Mouse (Mus musculus) lung, postnatal 0 days (tissue): ENCODE results near the gene Asah2. TPM values are rescaled to one million over a fixed set of nuclear protein-coding genes. Genes with fewer than 3 reads are reported as not detected.

Experiments used
- ATAC-seq: fragments of 200-750 bp; cut with Nextera tagmentation; 2 replicates; pipeline ENCODE4 v1.8.0; 2017; ENCODE audit warnings: moderate library complexity
- DNase-seq: peaks from one replicate; pipeline ENCODE4 v3.0.0-alpha.2; 2016; ENCODE audit warnings: low spot score
- H3K27ac ChIP-seq: fragments of 300-500 bp; sonication (generic); 2 replicates; pipeline ENCODE4 v1.5.1; 2014; ENCODE audit warnings: antibody characterized with exemption, mild to moderate bottlenecking, low read length, mixed read lengths
- H3K27me3 ChIP-seq: fragments of 300-500 bp; sonication (generic); replicated peaks from 2 replicates; pipeline ENCODE4 v1.6.1; 2014; ENCODE audit warnings: low read length, mixed read lengths; ENCODE audit not compliant: insufficient read depth
- H3K36me3 ChIP-seq: fragments of 300-500 bp; sonication (generic); 2 replicates; pipeline ENCODE4 v1.6.1; 2014; ENCODE audit warnings: low read length, mixed read lengths; ENCODE audit not compliant: insufficient read depth
- H3K4me1 ChIP-seq: fragments of 300-500 bp; sonication (generic); 2 replicates; pipeline ENCODE4 v1.6.1; 2014; ENCODE audit warnings: antibody characterized with exemption, low read depth, low read length, mixed read lengths; ENCODE audit not compliant: insufficient read depth
- H3K4me2 ChIP-seq: fragments of 300-500 bp; sonication (generic); replicated peaks from 2 replicates; pipeline ENCODE4 v1.6.1; 2014; ENCODE audit warnings: low read depth, mild to moderate bottlenecking, low read length, moderate library complexity, mixed read lengths
- H3K4me3 ChIP-seq: fragments of 300-500 bp; sonication (generic); 2 replicates; pipeline ENCODE4 v1.5.1; 2014; ENCODE audit warnings: low read depth, low read length
- H3K9ac ChIP-seq: fragments of 300-500 bp; sonication (generic); replicated peaks from 2 replicates; pipeline ENCODE4 v1.6.1; 2014; ENCODE audit warnings: low read depth, mild to moderate bottlenecking
- H3K9me3 ChIP-seq: fragments of 300-500 bp; sonication (generic); 2 replicates; pipeline ENCODE4 v1.6.1; 2016; ENCODE audit warnings: low read length, mixed read lengths
- CTCF ChIP-seq: IDR thresholded peaks from 2 replicates; pipeline ENCODE4 v1.5.1; 2016; ENCODE audit warnings: antibody characterized with exemption, mild to moderate bottlenecking
- EP300 ChIP-seq: IDR thresholded peaks from 2 replicates; pipeline ENCODE4 v1.6.1; 2016; ENCODE audit warnings: antibody characterized with exemption, mild to moderate bottlenecking, control low read depth
- WGBS: fragments of 180-500 bp; shearing (Covaris S2); extraction: QIAGEN DNeasy Blood & Tissue Kit; methylation state at CpG from one replicate; pipeline ENCODE4 v1.1.7; 2014; 5-methylcytosine and 5-hydroxymethylcytosine counted together
- polyA plus RNA-seq: library from polyadenylated mRNA; unstranded; fragments of >200 nt; fragmentation: Nextera tagmentation; extraction: Ambion mirVana; gene quantifications from 2 replicates; pipeline ENCODE4 v1.2.1, GENCODE M21; 2015

Gene Asah2
- polyA plus RNA-seq, 1 experiment from 2014 or later, result 2.1 TPM

DNA sequence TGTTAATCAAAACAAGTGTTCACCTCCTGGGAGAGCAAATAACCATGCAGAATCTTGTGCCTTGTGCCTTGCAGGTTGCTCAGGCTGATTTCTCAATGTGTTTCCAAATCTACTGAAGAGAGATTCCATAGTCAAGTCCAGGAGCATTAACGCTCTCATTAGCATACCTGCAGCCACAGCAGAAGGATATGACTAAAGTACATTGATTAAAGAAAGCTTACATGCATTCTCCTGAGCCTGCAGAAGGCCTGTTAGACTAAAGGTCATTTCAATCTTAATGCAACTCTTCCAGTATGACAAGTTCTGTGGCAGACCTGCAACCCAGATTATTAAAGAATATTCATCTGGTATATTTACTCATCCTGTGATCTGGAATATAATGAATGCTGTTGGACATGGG, 46.7 kb downstream of the Asah2 start:
- TF ChIP-seq CTCF (no peak), EP300 (no peak)
- no peak overlapping the region for H3K4me2 ChIP-seq
- DNase-seq (no peak), ATAC-seq (no peak)
- H3K27me3 ChIP-seq, result no peaks in the 10 kb centered on the region
- no peak overlapping the region for H3K4me3 ChIP-seq
- no peaks in the 10 kb centered on the region for H3K36me3 ChIP-seq
- no peaks in the 10 kb centered on the region for H3K9me3 ChIP-seq
- H3K9ac ChIP-seq, result no peak overlapping the region
- H3K27ac ChIP-seq, result no peak overlapping the region
- 89% methylated on average over 1 of the region's 1 CpGs for WGBS
- no peaks in the 10 kb centered on the region for H3K4me1 ChIP-seq

DNA sequence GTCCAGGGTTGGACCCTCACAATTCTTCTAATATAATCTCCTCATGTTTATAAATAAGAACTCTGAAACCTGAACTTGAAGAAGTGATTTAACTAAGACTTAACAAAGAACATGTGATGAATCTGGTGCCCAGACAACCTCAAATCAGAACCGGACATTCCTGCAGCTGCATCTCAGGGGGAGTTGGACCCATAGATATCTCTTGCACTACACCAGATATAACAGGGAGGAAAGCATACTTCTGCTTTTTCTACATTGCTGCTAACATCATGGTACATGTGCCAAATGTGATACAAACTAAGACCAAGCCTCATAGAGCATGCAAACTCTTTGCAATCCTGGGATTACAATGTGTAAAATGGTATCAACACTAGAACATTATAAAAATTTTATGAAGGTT, 51.8 kb downstream of the Asah2 start:
- no peak for TF ChIP-seq CTCF
- no peak for TF ChIP-seq EP300
- 0 out of 2 replicates have a peak, but pooled peaks cover 6% of the 10 kb centered on the region for H3K36me3 ChIP-seq
- no peak overlapping the region for H3K4me2 ChIP-seq
- H3K9ac ChIP-seq, result no peak overlapping the region
- DNase-seq (no peak), ATAC-seq (no peak)
- H3K27ac ChIP-seq, result no peak overlapping the region
- H3K4me1 ChIP-seq, result no peaks in the 10 kb centered on the region
- no peaks in the 10 kb centered on the region for H3K27me3 ChIP-seq
- WGBS, result 86% methylated on average over 1 of the region's 1 CpGs
- no peak overlapping the region for H3K4me3 ChIP-seq
- H3K9me3 ChIP-seq, result no peaks in the 10 kb centered on the region

DNA sequence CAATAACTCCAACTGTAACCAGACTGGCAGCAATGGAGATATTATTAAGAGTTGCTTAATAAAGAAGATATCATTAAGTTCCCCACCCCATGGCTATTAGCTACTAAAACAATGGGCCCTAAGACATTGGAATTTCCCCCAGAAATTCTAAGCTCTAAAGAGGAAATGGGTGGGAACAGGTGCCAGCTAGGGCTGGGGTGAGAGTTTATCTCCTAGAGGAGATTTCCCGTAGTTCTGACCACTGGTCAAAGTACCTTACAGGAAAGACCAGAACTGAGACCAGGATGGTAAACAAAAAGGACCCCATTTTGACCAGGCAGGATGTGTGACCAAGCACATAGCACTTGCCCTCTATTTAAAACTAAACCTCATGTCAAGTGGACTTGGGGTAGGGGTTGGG, 52.3 kb downstream of the Asah2 start:
- no peak for ATAC-seq
- WGBS, result 43% methylated on average over 1 of the region's 1 CpGs
- TF ChIP-seq CTCF, result no peak
- TF ChIP-seq EP300, result no peak

DNA sequence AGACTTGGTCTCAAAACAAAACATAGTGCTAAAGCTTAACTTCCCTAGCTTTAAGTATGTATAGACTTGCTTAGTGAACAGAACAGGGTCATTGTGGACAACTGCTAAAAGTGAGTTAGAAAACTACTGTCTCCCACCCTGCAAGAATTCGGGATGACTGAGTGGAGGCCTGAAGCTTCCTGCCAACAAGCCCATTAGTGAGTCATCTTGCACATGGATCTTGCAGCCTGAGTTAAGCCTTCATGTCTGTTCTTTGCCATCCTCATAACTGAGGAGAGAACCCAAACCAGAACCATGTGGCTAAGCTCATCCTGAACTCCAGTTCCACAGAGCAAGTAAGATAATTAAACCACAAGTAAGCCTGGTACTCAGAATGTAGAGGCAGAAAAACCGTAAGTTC, 56.8 kb downstream of the Asah2 start:
- DNase-seq, result no peak
- TF ChIP-seq CTCF (no peak), EP300 (no peak)
- Histone ChIP-seq H3K36me3 (0 out of 2 replicates have a peak, but pooled peaks cover 8% of the 10 kb centered on the region), H3K4me1 (no peaks in the 10 kb centered on the region), H3K4me3 (no peak overlapping the region), H3K27me3 (no peaks in the 10 kb centered on the region), H3K4me2 (no peak overlapping the region), H3K9ac (no peak overlapping the region), H3K9me3 (no peaks in the 10 kb centered on the region), H3K27ac (no peak overlapping the region)
- ATAC-seq, result no peak
- WGBS, result 88% methylated on average over 2 of the region's 2 CpGs

More for the DNA sequence above, 52.3 kb downstream of the Asah2 start:
- Histone ChIP-seq H3K4me2 (no peak overlapping the region), H3K9ac (no peak overlapping the region), H3K4me3 (no peak overlapping the region), H3K4me1 (no peaks in the 10 kb centered on the region), H3K9me3 (no peaks in the 10 kb centered on the region), H3K27me3 (no peaks in the 10 kb centered on the region), H3K36me3 (0 out of 2 replicates have a peak, but pooled peaks cover 6% of the 10 kb centered on the region), H3K27ac (no peak overlapping the region)
- no peak for DNase-seq

DNA sequence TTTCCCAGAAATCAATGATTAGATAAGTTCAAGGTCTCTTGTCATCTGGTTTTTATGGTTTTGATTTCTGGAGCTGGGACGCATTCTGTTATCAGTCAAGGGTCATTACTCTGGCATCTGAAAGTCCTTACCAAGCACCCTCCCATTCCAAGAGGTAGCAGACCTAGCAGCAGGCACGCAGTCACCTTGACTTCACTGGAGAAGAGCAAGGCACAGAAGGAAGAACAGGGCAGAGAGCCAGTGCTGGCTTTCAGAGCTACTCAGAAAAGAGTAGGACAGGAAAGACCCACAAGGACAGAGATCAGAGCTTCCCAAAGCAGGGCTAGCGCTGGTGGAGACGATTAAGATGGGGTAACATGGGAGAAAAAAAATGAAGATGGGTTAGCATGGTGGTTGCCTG, 75.1 kb downstream of the Asah2 start:
- Histone ChIP-seq H3K36me3 (no peaks in the 10 kb centered on the region), H3K4me1 (no peaks in the 10 kb centered on the region), H3K27me3 (no peaks in the 10 kb centered on the region), H3K4me2 (no peak overlapping the region), H3K4me3 (no peak overlapping the region), H3K27ac (no peak overlapping the region), H3K9ac (no peak overlapping the region), H3K9me3 (no peaks in the 10 kb centered on the region)
- TF ChIP-seq CTCF (no peak), EP300 (no peak)
- WGBS, result 69% methylated on average over 4 of the region's 4 CpGs
- no peak for DNase-seq
- ATAC-seq, result no peak

DNA sequence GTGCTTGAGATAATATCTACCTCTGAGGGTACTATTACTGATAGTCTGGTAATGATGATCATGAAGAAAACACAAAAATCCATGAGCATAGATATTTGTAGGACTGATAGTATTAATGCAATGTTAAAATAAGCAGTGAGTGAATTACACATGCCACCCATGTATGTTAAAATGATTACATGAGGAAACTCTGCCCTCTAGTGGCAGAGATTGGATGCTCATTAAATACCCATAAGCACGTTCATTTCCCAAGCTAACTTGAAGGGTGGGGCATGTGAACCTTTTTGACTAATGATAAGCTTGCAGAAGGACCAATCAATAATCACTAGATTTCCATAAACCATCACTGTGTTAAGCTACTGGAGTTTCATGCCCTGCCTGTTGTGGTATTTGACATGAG, 77.6 kb downstream of the Asah2 start:
- Histone ChIP-seq H3K4me2 (no peak overlapping the region), H3K9ac (no peak overlapping the region), H3K4me1 (no peaks in the 10 kb centered on the region), H3K27me3 (no peaks in the 10 kb centered on the region), H3K27ac (no peak overlapping the region), H3K36me3 (no peaks in the 10 kb centered on the region), H3K9me3 (no peaks in the 10 kb centered on the region), H3K4me3 (no peak overlapping the region)
- ATAC-seq, result peak; percentile 40; the same call in 1 of the 2 replicates
- 3% methylated on average over 1 of the region's 1 CpGs for WGBS
- peak; percentile 76 for DNase-seq
- no peak for TF ChIP-seq EP300
- peak; percentile 85 for TF ChIP-seq CTCF

DNA sequence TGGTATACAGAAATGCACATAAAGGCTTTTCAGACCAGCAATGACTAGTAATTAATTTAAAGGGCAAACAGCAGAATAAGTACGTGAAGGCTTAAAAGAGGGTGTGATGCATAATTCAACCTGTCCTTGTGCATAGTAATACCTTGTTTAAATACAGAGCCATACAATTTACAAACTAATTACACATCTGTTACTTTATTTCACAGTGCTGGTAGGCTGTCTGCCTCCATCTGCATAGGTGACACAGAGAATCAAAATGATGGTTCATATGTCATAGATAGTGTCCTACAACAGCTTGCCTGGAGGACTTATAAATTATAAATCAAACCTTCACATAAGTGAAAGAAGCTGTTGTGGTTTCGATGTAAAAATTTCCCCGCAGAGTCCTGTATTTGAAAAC, 82.6 kb downstream of the Asah2 start:
- TF ChIP-seq EP300 (no peak), CTCF (no peak)
- ATAC-seq, result no peak

More for the DNA sequence above, 82.6 kb downstream of the Asah2 start:
- Histone ChIP-seq H3K9me3 (no peaks in the 10 kb centered on the region), H3K27ac (no peak overlapping the region), H3K27me3 (no peaks in the 10 kb centered on the region), H3K9ac (no peak overlapping the region), H3K4me3 (no peak overlapping the region), H3K4me2 (no peak overlapping the region), H3K36me3 (0 out of 2 replicates have a peak, but pooled peaks cover 4% of the 10 kb centered on the region), H3K4me1 (no peaks in the 10 kb centered on the region)
- no peak for DNase-seq
- 91% methylated on average over 3 of the region's 3 CpGs for WGBS
